Mouse (Mus musculus) heart, adult 18-20 months (tissue): ENCODE measurements around the gene Sema6b. TPM values are rescaled to one million over a fixed set of nuclear protein-coding genes. Genes with fewer than 3 reads are reported as not detected.

Experiments
- DNase-seq, 2 experiments: peaks; one replicate each; pipeline ENCODE4 v3.0.0; 2021 to 2022; ENCODE audit warnings: mixed read lengths in 1 of 2
- microRNA-seq, 2 experiments: library from miRNA; unstranded; fragments of <30 nt; microRNA quantifications; one replicate each; pipeline ENCODE4 v1.2.0; 2022
- total RNA-seq, 2 experiments: library from RNA; stranded (reverse); gene quantifications; 2 replicates each; pipeline ENCODE4 v1.2.3; 2021

Sema6b gene
- total RNA-seq, 2 experiments from 2014 or later, result 12.5 to 13.5 TPM

GRCm38 (mm10) chr17:56092312-56092711 is 47.8 kb downstream of the Sema6b start:
- no peak for DNase-seq

DNA sequence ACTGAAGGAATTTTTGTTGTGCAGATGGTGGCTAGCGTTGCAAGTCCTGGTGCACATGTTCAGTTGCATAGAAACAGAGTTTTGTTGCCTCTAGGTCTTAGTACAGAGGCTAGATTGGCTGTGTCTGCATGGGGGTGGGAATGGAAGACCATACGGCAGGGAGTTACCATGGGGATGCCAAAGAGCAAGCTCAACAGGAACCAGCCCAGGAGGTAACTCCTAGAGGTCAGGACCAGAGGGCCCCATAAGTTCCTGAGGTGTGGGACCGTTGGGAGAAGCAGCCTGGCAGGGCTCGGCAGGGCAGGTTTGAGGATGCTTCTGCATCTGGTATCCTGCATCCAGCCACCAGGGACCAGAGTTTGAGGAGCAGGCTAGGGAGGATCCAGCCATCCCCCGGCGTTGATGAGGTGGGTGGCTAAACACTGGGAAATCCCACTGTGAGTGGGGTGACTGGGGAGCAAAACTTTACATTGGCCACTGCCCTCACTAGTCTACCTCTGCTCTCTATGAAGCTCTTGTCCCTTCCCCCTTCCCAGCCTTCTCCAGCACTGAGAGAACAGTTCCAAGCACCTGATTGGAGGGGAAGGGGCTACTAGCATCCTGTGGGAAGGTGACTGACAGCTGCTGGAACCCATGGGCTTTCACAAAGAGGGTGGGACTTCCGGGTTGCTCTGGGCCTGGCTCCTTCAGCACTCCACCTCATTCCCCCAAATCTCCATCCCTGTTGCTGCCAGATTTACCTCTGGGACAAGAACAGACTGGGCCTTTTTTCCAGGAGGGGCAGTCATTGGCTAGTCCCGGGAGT is 59.2 kb downstream of the Sema6b start:
- no peak for DNase-seq

GRCm38 (mm10) chr17:56079921-56080320 is 60.2 kb downstream of the Sema6b start:
- no peak for DNase-seq

- peak; percentile 100 for DNase-seq
Observed at GRCm38 (mm10) chr17:56078880-56079795, 61.0 kb downstream of the Sema6b start, which contains the start of gene Hdgfl2. TSS of gene Hdgfl2 (plus strand) at chr17:56079634.

GRCm38 (mm10) chr17:56078361-56078760 is 61.8 kb downstream of the Sema6b start:
- peak in 1 of 2 experiments; percentile 46 for DNase-seq

GRCm38 (mm10) chr17:56077523-56077922 is 62.6 kb downstream of the Sema6b start:
- DNase-seq, result no peak

DNA sequence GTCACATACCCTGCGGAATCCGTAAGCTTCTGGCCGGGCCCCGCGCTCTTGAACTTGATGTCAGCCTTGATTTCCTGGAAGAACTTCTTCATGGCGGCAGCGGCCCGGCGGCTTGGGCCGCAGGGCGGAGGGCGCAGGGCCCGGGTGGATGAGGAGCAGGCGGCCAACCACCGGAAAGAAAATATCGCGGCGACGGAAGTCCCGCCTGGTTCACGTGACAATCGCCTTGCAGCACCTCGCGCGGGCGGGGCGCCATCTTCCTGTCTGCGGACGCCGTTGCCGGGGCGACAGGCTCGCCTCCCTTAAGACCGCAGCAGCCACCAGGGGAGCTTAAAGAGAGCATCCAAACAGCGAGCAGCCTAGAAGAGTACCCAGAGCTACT is 65.3 kb downstream of the Sema6b start, which contains the start of gene Ubxn6:
Ubxn6 (minus strand) TSS at position 202 of the 382 bp plus-strand sequence.
- DNase-seq, result peak; percentile 98

GRCm38 (mm10) chr17:56074097-56074826 is 65.9 kb downstream of the Sema6b start:
- peak; percentile 85 to 91 for DNase-seq

Small RNAs within 50 kb of the gene (microRNA-seq; reads per million reads assigned to microRNA genes)
- 0 reads per million in 2 experiments for gene Gm44397

Other genes starting within 250 kb of the Sema6b start
- gene Zfp959, start 248.2 kb downstream of the Sema6b start, total RNA-seq, result 1 to 10 TPM; 4.5 to 4.9 TPM
- 1 to 10 TPM; 2.4 TPM for gene Zfp119b, start 190.8 kb downstream of the Sema6b start, total RNA-seq
- gene Ebi3, start 187.7 kb downstream of the Sema6b start, total RNA-seq, result 1 to 10 TPM in 1 of 2 experiments, under 1 TPM in 1; 0.69 to 1.1 TPM
- gene Yju2, start 181.2 kb downstream of the Sema6b start, total RNA-seq, result 1 to 10 TPM; 7.5 to 8.6 TPM
- 1 to 10 TPM; 1.1 to 1.9 TPM for gene Shd, start 169.9 kb downstream of the Sema6b start, total RNA-seq
- gene Fsd1, start 153.8 kb downstream of the Sema6b start, total RNA-seq, result not detected
- gene Stap2, start 134.8 kb downstream of the Sema6b start, total RNA-seq, result 10 to 100 TPM; 12.3 to 12.9 TPM
- 10 to 100 TPM; 59.7 to 60.5 TPM for gene Mpnd, start 134.6 kb downstream of the Sema6b start, total RNA-seq
- 10 to 100 TPM; 11.7 to 13.7 TPM for gene Sh3gl1, start 103.7 kb downstream of the Sema6b start, total RNA-seq
- gene Chaf1a, start 99.9 kb downstream of the Sema6b start, total RNA-seq, result 1 to 10 TPM; 1.1 to 1.3 TPM
- 10 to 100 TPM; 51.4 to 57.0 TPM for gene Ubxn6, start 65.3 kb downstream of the Sema6b start, total RNA-seq
- gene Hdgfl2, start 60.7 kb downstream of the Sema6b start, total RNA-seq, result 10 to 100 TPM; 30.6 to 37.2 TPM
- gene Plin4, start 30.5 kb downstream of the Sema6b start, total RNA-seq, result 100 to 1,000 TPM; 118 to 175 TPM
- gene Plin5, start 22.7 kb downstream of the Sema6b start, total RNA-seq, result 100 to 1,000 TPM; 166 TPM
- 10 to 100 TPM; 56.2 to 65.4 TPM for gene Lrg1, start 18.3 kb downstream of the Sema6b start, total RNA-seq
- gene Tnfaip8l1, start 22.1 kb upstream of the Sema6b start, total RNA-seq, result 1 to 10 TPM; 1.3 to 1.5 TPM
- gene Mydgf, start 43.6 kb upstream of the Sema6b start, total RNA-seq, result 10 to 100 TPM; 25.4 to 26.1 TPM
- gene Dpp9, start 78.6 kb upstream of the Sema6b start, total RNA-seq, result 10 to 100 TPM; 43.7 to 44.3 TPM
- gene Fem1a, start 116.5 kb upstream of the Sema6b start, total RNA-seq, result 100 to 1,000 TPM; 115 to 117 TPM
- 1 to 10 TPM; 9.1 to 9.2 TPM for gene Ticam1, start 136.4 kb upstream of the Sema6b start, total RNA-seq
- 100 to 1,000 TPM; 178 to 190 TPM for gene Plin3, start 152.5 kb upstream of the Sema6b start, total RNA-seq
- not detected for gene Arrdc5, start 159.9 kb upstream of the Sema6b start, total RNA-seq
- gene Uhrf1, start 163.0 kb upstream of the Sema6b start, total RNA-seq, result 1 to 10 TPM; 1.4 to 2.5 TPM
- 10 to 100 TPM; 29.6 to 30.3 TPM for gene Kdm4b, start 185.7 kb upstream of the Sema6b start, total RNA-seq